Mouse (Mus musculus): ENCODE measurements at regions not wholly inside any gene's neighbourhood (a gene's known extent, or its start where the extent isn't known, plus 50 kb on each side); places are given as distances from the start of the nearest gene placed in this dataset.

DNA sequence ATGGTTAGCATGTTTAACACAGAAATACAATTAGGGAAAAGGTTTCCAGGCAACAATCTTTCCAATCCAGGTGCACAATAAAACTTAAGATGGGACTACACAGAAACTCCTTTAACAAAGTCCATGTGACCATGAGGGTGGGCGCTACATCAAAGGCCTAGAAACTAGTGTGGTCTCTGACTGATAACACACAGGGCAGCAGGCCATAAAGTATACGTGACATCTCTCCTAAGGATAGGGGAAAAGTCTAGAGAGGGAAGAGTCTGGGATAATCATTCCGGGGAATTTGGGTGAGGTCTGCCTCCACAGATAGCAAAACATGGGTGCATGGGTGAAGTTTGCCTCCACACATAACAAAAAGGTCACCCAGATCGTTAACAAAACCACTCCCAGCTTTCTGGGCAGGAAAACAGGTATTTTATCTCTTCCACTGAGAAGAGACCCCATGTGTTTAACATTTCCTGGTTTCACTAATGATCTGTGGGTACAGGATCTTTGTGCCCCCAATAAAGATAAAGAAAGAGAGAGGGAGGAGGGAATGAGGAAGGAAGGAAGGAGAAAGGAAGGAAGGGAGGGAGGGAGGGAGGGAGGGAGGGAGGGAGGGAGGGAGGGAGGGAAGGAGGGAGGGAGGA, 402.0 kb upstream of the Gm10131 start:
- H3K27ac ChIP-seq: no peak overlapping the region
- DNase-seq (ENCODE audit: low spot score in 2 of 2): no peak
- H3K4me3 ChIP-seq: no peak overlapping the region
- TF ChIP-seq CTCF (conservative IDR thresholded peaks at IDR 0.05): no peak

- Histone ChIP-seq H3K27ac (no peak overlapping the region), H3K4me3 (no peak overlapping the region)
- DNase-seq (ENCODE audit: low spot score in 2 of 2): no peak
- TF ChIP-seq CTCF (conservative IDR thresholded peaks at IDR 0.05): no peak
Measured at GRCm38 (mm10) chr8:34505829-34506555, 394.5 kb upstream of the Gm10131 start.

DNA sequence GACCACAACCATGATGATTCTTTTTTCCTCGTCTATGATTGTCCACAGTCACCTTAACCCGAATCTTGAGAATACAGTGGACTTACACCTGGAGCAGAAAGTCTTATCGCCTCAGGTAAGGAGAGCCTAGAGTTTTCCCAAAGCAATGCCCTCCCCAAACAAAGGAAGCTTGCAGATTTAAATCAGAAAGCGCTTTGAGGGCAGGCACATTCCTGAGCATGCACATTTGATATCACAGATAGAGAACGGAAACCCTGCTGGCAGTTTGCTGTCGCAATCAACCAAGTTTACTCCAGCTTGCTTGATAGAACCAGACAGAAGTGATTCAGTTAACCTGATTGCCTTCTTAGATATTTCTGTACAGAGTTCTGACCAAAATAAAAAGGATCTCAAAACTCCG, 393.6 kb upstream of the Gm10131 start:
- Histone ChIP-seq H3K4me3 (no peak overlapping the region), H3K27ac (no peak overlapping the region)
- DNase-seq (ENCODE audit: low spot score in 2 of 2): no peak
- TF ChIP-seq CTCF (conservative IDR thresholded peaks at IDR 0.05): no peak

DNA sequence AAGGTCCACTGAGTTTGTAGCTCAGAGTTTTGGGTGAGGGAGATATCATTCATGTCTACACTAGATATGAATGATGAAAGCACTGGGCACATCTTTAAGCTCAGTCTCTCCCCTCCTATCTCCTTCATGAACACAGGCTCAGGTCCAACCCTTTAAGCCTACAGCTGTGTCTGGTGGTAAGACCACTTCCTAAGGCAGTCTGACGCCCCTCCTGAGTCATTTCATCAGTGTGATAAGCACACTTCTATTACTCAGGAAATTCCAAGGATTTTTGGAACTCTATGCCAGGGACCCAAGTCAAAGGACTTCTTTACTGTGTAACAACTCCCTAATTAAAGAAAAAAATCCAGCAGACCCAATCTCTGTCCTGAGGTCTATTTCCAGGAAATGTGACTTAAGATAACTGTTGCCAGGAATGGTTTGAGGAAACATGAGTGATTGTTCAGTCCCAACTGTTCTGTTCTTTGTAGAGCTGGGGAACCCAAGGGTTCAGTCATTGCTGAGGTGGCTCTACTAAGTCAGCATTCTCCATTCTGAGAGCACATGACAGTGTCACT, 391.1 kb upstream of the Gm10131 start:
- DNase-seq (ENCODE audit: low spot score in 2 of 2): no peak
- no peak for TF ChIP-seq CTCF (conservative IDR thresholded peaks at IDR 0.05)
- Histone ChIP-seq H3K27ac (no peak overlapping the region), H3K4me3 (no peak overlapping the region)

GRCm38 (mm10) chr8:34499196-34499595, 387.7 kb upstream of the Gm10131 start:
- TF ChIP-seq CTCF (conservative IDR thresholded peaks at IDR 0.05): no peak
- no peak for DNase-seq (ENCODE audit: low spot score in 2 of 2)
- no peak overlapping the region for H3K4me3 ChIP-seq
- no peak overlapping the region; the same call in 1 of the 2 replicates for H3K27ac ChIP-seq

DNA sequence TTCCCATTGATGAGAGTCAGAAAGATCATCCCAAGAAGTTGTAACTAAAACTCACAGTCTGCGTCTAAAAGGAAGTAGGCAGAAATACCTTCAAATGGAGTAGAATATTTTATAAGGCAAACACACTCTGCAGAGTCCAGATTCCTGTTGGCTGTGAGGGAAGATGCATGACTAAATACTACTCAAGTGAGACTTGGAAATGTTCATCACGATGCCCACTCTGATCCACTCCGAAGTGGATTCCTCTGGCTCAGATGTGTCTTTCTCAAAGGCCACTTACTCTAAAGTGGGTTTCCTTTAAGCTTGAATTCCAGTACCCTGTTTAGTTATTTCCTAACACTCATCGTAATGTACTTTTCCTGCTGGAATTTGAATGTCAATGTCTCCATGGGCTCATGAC, 385.2 kb upstream of the Gm10131 start:
- TF ChIP-seq CTCF (conservative IDR thresholded peaks at IDR 0.05): no peak
- no peak for DNase-seq (ENCODE audit: low spot score in 2 of 2)
- no peak overlapping the region for H3K27ac ChIP-seq
- H3K4me3 ChIP-seq: no peak overlapping the region

DNA sequence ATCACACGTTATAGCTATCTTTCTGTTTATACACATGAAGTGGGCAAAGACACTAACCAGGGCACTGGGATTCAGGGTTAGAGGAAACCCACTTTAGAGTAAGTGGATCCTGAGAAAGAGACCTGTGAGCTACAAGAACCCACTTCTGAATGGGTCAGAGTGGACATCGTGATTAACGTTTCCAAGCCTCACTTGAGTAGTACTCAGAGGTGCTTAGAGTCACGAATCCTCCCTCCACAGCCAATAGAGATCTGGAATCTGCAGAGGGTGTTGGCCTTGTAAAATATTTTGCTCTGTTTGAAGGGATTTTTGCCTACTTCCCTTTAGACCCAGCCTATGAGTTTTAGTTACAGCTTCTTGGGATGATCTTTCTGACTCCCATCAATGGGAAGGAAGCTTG, 384.4 kb upstream of the Gm10131 start:
- H3K4me3 ChIP-seq: no peak overlapping the region

DNA sequence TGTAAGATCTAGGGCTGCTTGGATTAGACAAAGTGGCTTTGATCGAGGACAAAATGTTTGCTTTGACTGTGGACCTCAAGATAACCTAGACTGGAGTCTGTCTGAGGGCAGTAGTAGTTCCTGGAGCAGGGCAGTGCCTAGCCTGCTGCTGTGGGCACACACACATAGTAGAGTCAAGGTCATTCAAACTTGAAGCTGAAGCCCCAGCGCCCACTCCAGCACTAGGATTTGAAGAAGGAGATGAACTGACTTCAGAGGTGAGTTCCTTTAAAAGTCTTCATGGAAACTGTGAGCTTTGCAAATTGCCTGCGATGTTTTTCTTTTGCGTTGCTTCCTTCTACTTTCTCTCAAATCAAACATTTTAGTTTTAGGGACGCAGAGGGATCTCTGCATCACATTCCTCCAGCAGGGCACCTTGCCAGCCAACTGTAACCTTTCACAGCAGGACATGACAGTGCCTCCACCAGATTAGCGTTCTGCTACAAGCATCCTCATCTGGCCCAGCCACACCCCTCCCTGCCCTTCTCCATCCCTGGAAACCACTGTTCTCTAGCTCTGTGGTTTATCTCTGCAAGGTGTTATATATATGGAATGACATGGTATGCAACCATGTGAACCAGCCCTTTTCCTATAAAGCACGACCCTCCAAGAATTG, 377.3 kb upstream of the Gm10131 start:
- Histone ChIP-seq H3K4me3 (no peak overlapping the region), H3K27ac (no peak overlapping the region)
- no peak for TF ChIP-seq CTCF (conservative IDR thresholded peaks at IDR 0.05)
- DNase-seq (ENCODE audit: low spot score in 2 of 2): no peak

More for the DNA sequence above, 384.4 kb upstream of the Gm10131 start:
- H3K27ac ChIP-seq: no peak overlapping the region
- DNase-seq (ENCODE audit: low spot score in 2 of 2): no peak
- TF ChIP-seq CTCF (conservative IDR thresholded peaks at IDR 0.05): no peak

GRCm38 (mm10) chr8:34486433-34487096, 375.0 kb upstream of the Gm10131 start:
- DNase-seq (ENCODE audit: low spot score in 2 of 2): no peak
- no peak for TF ChIP-seq CTCF (conservative IDR thresholded peaks at IDR 0.05)
- no peak overlapping the region for H3K4me3 ChIP-seq
- no peak overlapping the region for H3K27ac ChIP-seq

- no peak overlapping the region for H3K4me3 ChIP-seq
- H3K27ac ChIP-seq: no peak overlapping the region
- TF ChIP-seq CTCF (conservative IDR thresholded peaks at IDR 0.05): no peak
- DNase-seq (ENCODE audit: low spot score in 2 of 2): no peak
Measured at GRCm38 (mm10) chr8:34485905-34486304, 374.4 kb upstream of the Gm10131 start.

DNA sequence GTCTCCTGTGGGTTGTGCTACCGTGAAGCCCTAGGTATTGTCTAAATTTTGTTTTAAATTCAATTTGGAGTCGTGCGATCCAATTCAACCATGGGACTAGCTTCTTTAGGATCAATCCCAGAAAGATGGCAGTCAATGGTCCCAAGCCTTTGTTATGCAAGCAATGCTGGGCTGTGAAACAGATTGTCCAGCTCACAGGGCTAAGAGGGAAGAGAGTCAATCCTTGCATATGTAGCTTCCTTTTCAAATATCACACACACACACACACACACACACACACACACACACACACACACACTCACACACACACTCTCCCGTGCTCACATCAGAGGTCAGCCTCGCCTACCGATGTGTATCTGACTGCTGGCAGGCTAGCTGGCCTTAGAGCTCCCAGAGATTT, 373.8 kb upstream of the Gm10131 start:
- no peak for DNase-seq (ENCODE audit: low spot score in 2 of 2)
- Histone ChIP-seq H3K27ac (no peak overlapping the region), H3K4me3 (no peak overlapping the region)
- no peak for TF ChIP-seq CTCF (conservative IDR thresholded peaks at IDR 0.05)

DNA sequence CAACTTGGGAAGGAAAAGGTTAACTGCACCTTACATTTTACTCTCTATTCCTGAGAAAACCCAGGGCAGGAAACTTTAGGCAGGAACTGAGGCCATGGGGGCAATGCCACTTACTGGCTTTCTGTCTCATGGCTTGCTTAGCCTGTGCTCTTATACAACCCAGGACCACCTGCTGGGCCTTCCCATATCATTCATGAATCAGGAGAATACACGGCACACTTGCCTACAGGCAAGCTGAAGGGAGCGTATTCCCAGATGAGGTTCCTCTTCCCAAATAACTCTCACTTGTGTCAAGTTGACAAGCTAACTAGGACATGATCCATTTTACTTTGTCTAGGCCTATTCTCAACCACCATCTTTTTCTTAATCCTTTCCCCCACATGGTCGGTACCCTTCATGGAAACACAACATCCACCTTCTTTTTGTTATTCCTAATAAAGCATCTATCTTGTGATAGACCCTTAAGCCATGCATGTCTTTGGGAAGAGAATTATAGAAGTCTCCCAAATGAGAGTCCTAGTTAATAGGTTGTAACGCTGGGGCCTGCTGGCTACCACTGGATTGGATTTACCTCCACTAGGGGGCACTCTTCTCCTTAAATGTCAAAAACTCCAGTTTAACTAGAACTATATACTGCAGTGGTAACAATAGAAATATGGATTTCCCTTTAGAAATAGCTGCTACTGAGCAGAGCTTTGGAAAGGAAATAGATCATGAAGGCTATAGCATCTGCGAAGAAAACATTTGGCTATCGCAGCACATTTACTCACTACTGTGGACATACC, 373.2 kb upstream of the Gm10131 start:
- Histone ChIP-seq H3K27ac (no peak overlapping the region), H3K4me3 (no peak overlapping the region)
- DNase-seq (ENCODE audit: low spot score in 2 of 2): peak; percentile 71 to 79
- TF ChIP-seq CTCF (conservative IDR thresholded peaks at IDR 0.05): peak; percentile 94
